ENCODE assay signal across 26 mouse cellular contexts in genomic region chr19:50640251-50641032, GRCm38 (mm10). TPM values are rescaled to one million over a fixed set of nuclear protein-coding genes. Genes with fewer than 3 reads are reported as not detected.
A peak's percentile ranks its signal among the peaks of the same experiment; 100 is the strongest.
DNase-seq lines count a peak whose midpoint lies in the region; ATAC-seq lines count a peak whose summit lies in the region.
"Had no signal": no experiment of that assay in that cellular context is flagged by ENCODE, and none has a peak within 500 bp of the region (broad histone marks: within the 10 kb centered on the region; RNA-seq: fewer than 3 reads in every experiment).

No protein-coding gene starts in this region.

- DNase-seq in hindbrain, embryonic 11.5 days (ENCODE audit: low spot score): peak; percentile 15
- no peak for DNase-seq in neural tube, embryonic 11.5 days (ENCODE audit: low spot score)
- DNase-seq in forebrain, embryonic 14.5 days (ENCODE audit: low spot score): no peak
- peak; percentile 26 for DNase-seq in retina, embryonic 14.5 days (ENCODE audit: low spot score)
- no peak for DNase-seq in embryo, embryonic 10.5 days (ENCODE audit: low spot score)
- no peak for DNase-seq in cerebellum, adult 9-10 months
- DNase-seq: adrenal gland, postnatal 14 days; cerebellum, adult 11-12 months; cerebellum, postnatal 10 days; gastrocnemius, postnatal 36 days; heart, adult 18-20 months; heart, postnatal 4 days; kidney, adult 11 months; kidney, postnatal 14 days; layer of hippocampus, adult 9-11 months; liver; lung, adult 2 months; lung, postnatal 10 days; right cerebral cortex, postnatal 14 days had no signal

- H3K36me3 ChIP-seq in hindbrain, embryonic 11.5 days (ENCODE audit: control insufficient read depth, insufficient read depth, low read length): no peaks in the 10 kb centered on the region
- H3K36me3 ChIP-seq in hindbrain, embryonic 16.5 days (ENCODE audit: control insufficient read depth, insufficient read depth, low read length): no peaks in the 10 kb centered on the region
- no peaks in the 10 kb centered on the region for H3K36me3 ChIP-seq in neural tube, embryonic 11.5 days (ENCODE audit: control insufficient read depth, insufficient read depth, low read length)
- H3K36me3 ChIP-seq in neural tube, embryonic 15.5 days: no peaks in the 10 kb centered on the region
- H3K36me3 ChIP-seq in forebrain, embryonic 14.5 days (ENCODE audit: control insufficient read depth, insufficient read depth, low read length): no peaks in the 10 kb centered on the region
- H3K36me3 ChIP-seq: heart, embryonic 12.5 days had no signal

- no peaks in the 10 kb centered on the region for H3K27me3 ChIP-seq in hindbrain, embryonic 11.5 days (ENCODE audit: control insufficient read depth, insufficient read depth, low read length)
- no peaks in the 10 kb centered on the region for H3K27me3 ChIP-seq in hindbrain, embryonic 16.5 days (replicated peaks; ENCODE audit: control insufficient read depth, insufficient read depth, low read length)
- no peaks in the 10 kb centered on the region for H3K27me3 ChIP-seq in neural tube, embryonic 11.5 days (ENCODE audit: control insufficient read depth, insufficient read depth, low read length)
- no peaks in the 10 kb centered on the region for H3K27me3 ChIP-seq in neural tube, embryonic 15.5 days (replicated peaks)
- H3K27me3 ChIP-seq in forebrain, embryonic 14.5 days (replicated peaks; ENCODE audit: control insufficient read depth, insufficient read depth, low read length): no peaks in the 10 kb centered on the region
- H3K27me3 ChIP-seq: heart, embryonic 12.5 days had no signal

- H3K9me3 ChIP-seq in hindbrain, embryonic 11.5 days (ENCODE audit: control insufficient read depth, low read length): no peaks in the 10 kb centered on the region
- no peaks in the 10 kb centered on the region for H3K9me3 ChIP-seq in hindbrain, embryonic 16.5 days (ENCODE audit: control insufficient read depth, low read length)
- H3K9me3 ChIP-seq in neural tube, embryonic 11.5 days (ENCODE audit: control insufficient read depth, low read length): no peaks in the 10 kb centered on the region
- H3K9me3 ChIP-seq in neural tube, embryonic 15.5 days (replicated peaks): no peaks in the 10 kb centered on the region
- H3K9me3 ChIP-seq in forebrain, embryonic 14.5 days (replicated peaks; ENCODE audit: control insufficient read depth, low read length): no peaks in the 10 kb centered on the region
- H3K9me3 ChIP-seq: heart, embryonic 12.5 days had no signal

- peaks cover 2% of the 10 kb centered on the region; the same call in 1 of the 2 replicates for H3K4me1 ChIP-seq in hindbrain, embryonic 11.5 days (replicated peaks; ENCODE audit: control insufficient read depth, insufficient read depth, low read length)
- peaks cover 3% of the 10 kb centered on the region for H3K4me1 ChIP-seq in hindbrain, embryonic 16.5 days (ENCODE audit: control insufficient read depth, insufficient read depth, low read depth, low read length)
- H3K4me1 ChIP-seq in neural tube, embryonic 11.5 days (ENCODE audit: control insufficient read depth, insufficient read depth, low read length): no peaks in the 10 kb centered on the region
- peaks cover 7% of the 10 kb centered on the region for H3K4me1 ChIP-seq in neural tube, embryonic 15.5 days
- 0 out of 2 replicates have a peak, but pooled peaks cover 2% of the 10 kb centered on the region for H3K4me1 ChIP-seq in forebrain, embryonic 14.5 days (ENCODE audit: control insufficient read depth, insufficient read depth, low read length)
- H3K4me1 ChIP-seq: heart, embryonic 12.5 days had no signal

- no peak overlapping the region for H3K9ac ChIP-seq in hindbrain, embryonic 11.5 days (ENCODE audit: low read depth, low read length)
- H3K9ac ChIP-seq in hindbrain, embryonic 16.5 days (ENCODE audit: low read depth, low read length): no peak overlapping the region
- no peak overlapping the region for H3K9ac ChIP-seq in neural tube, embryonic 11.5 days (ENCODE audit: low read length)
- no peak overlapping the region for H3K9ac ChIP-seq in neural tube, embryonic 15.5 days (replicated peaks)
- no peak overlapping the region for H3K9ac ChIP-seq in forebrain, embryonic 14.5 days (ENCODE audit: low read length)
- H3K9ac ChIP-seq: heart, embryonic 12.5 days; liver, embryonic 14.5 days had no signal

- no peak overlapping the region for H3K4me2 ChIP-seq in hindbrain, embryonic 11.5 days (replicated peaks; ENCODE audit: low read depth, low read length)
- H3K4me2 ChIP-seq in hindbrain, embryonic 16.5 days (ENCODE audit: low read length): no peak overlapping the region
- H3K4me2 ChIP-seq in neural tube, embryonic 11.5 days (ENCODE audit: low read depth): no peak overlapping the region
- H3K4me2 ChIP-seq in neural tube, embryonic 15.5 days: no peak overlapping the region
- H3K4me2 ChIP-seq in forebrain, embryonic 14.5 days (ENCODE audit: low read length): no peak overlapping the region
- H3K4me2 ChIP-seq: heart, embryonic 12.5 days had no signal

- H3K27ac ChIP-seq in hindbrain, embryonic 11.5 days (ENCODE audit: low read depth, low read length): no peak overlapping the region
- no peak overlapping the region for H3K27ac ChIP-seq in hindbrain, embryonic 16.5 days (ENCODE audit: low read depth, low read length)
- no peak overlapping the region for H3K27ac ChIP-seq in neural tube, embryonic 11.5 days (ENCODE audit: low read depth, low read length)
- no peak overlapping the region for H3K27ac ChIP-seq in neural tube, embryonic 15.5 days (replicated peaks)
- H3K27ac ChIP-seq in forebrain, embryonic 14.5 days (ENCODE audit: low read depth, low read length): no peak overlapping the region
- H3K27ac ChIP-seq: liver, embryonic 14.5 days had no signal

- ATAC-seq in hindbrain, embryonic 11.5 days (ENCODE audit: low FRiP score): peak; percentile 65
- ATAC-seq in hindbrain, embryonic 16.5 days: no peak
- peak; percentile 58 for ATAC-seq in neural tube, embryonic 11.5 days (ENCODE audit: insufficient read depth, low FRiP score, low TSS enrichment)
- ATAC-seq in neural tube, embryonic 15.5 days (ENCODE audit: low FRiP score): no peak
- peak; percentile 29; the same call in 1 of the 2 replicates for ATAC-seq in forebrain, embryonic 14.5 days
- ATAC-seq: CD4-positive, CD25-positive, alpha-beta regulatory T cell, adult 4 months; inflammation-experienced regulatory T-cells, adult 6 months had no signal

- 70% methylated on average over 8 of the region's 8 CpGs for WGBS in hindbrain, embryonic 11.5 days
- 46% methylated on average over 8 of the region's 8 CpGs for WGBS in hindbrain, embryonic 16.5 days
- 79% methylated on average over 8 of the region's 8 CpGs for WGBS in neural tube, embryonic 11.5 days
- WGBS in neural tube, embryonic 15.5 days: 49% methylated on average over 8 of the region's 8 CpGs
- WGBS in forebrain, embryonic 14.5 days: 58% methylated on average over 8 of the region's 8 CpGs

- H3K4me3 ChIP-seq in hindbrain, embryonic 11.5 days (ENCODE audit: low read depth, low read length): no peak overlapping the region
- H3K4me3 ChIP-seq in hindbrain, embryonic 16.5 days (ENCODE audit: low read length): no peak overlapping the region
- no peak overlapping the region for H3K4me3 ChIP-seq in neural tube, embryonic 11.5 days (ENCODE audit: low read depth, low read length)
- H3K4me3 ChIP-seq in neural tube, embryonic 15.5 days (replicated peaks): no peak overlapping the region
- no peak overlapping the region for H3K4me3 ChIP-seq in forebrain, embryonic 14.5 days (ENCODE audit: low read depth, low read length)
- H3K4me3 ChIP-seq: erythroblast, embryonic 14.5 days; heart, embryonic 12.5 days had no signal

RNA-seq across cellular contexts. Expression of gene Sorcs1, which starts 38.0 kb away (rescaled TPM):
- polyA plus RNA-seq in hindbrain, embryonic 11.5 days (2014; fragmentation: Nextera tagmentation; extraction: Ambion mirVana): 3.4 and 4.7 TPM in 2 replicates
- polyA plus RNA-seq in hindbrain, embryonic 16.5 days (2015; fragmentation: Nextera tagmentation; extraction: Ambion mirVana): 17.6 and 19.0 TPM in 2 replicates
- 2.9 and 3.2 TPM in 2 replicates for polyA plus RNA-seq in neural tube, embryonic 11.5 days (2014; fragmentation: Nextera tagmentation; extraction: Ambion mirVana)
- 17.1 and 20.9 TPM in 2 replicates for polyA plus RNA-seq in neural tube, embryonic 15.5 days (2015; fragmentation: Nextera tagmentation; extraction: Ambion mirVana)
- 5.7 and 7.4 TPM in 2 replicates for polyA plus RNA-seq in forebrain, embryonic 14.5 days (2014; fragmentation: Nextera tagmentation; extraction: Ambion mirVana)
- polyA plus RNA-seq: CD4-positive, CD25-positive, alpha-beta regulatory T cell, adult 4 months; erythroblast, embryonic 14.5 days had no signal

Comparison
In these comparisons a context has a peak if more than half of its experiments do, and no peak if none do; other contexts are left out.
1. ATAC-seq: peak in hindbrain, embryonic 11.5 days (single experiment), neural tube, embryonic 11.5 days (single experiment) and forebrain, embryonic 14.5 days (single experiment); none in hindbrain, embryonic 16.5 days (single experiment) and neural tube, embryonic 15.5 days (single experiment).
2. DNase-seq: peak in hindbrain, embryonic 11.5 days (single experiment) and retina, embryonic 14.5 days (single experiment); none in neural tube, embryonic 11.5 days (single experiment), forebrain, embryonic 14.5 days (single experiment), embryo, embryonic 10.5 days (single experiment) and cerebellum, adult 9-10 months (single experiment).